Mouse (Mus musculus) B cell, adult 2 months (primary cell): Measurements from ENCODE around the gene Hist2h3c2.
"Not testable (repeated sequence)": the region's sequence is repeated elsewhere in the genome, so short reads cannot be mapped to it uniquely, and the experiment has no call there.

Source experiments
- DNase-seq, 2 experiments: peaks; one replicate each; pipeline ENCODE4 v3.0.0; 2022

The Hist2h3c2 gene

GRCm38 (mm10) chr3:96257190-96257589 lies 18.3 kb upstream of the Hist2h3c2 start:
- no peak for DNase-seq

- no peak for DNase-seq
These were observed 17.1 kb upstream of the Hist2h3c2 start for GRCm38 (mm10) chr3:96255926-96256593.

- DNase-seq: no peak
These were observed 15.9 kb upstream of the Hist2h3c2 start for GRCm38 (mm10) chr3:96254683-96255355.

DNA sequence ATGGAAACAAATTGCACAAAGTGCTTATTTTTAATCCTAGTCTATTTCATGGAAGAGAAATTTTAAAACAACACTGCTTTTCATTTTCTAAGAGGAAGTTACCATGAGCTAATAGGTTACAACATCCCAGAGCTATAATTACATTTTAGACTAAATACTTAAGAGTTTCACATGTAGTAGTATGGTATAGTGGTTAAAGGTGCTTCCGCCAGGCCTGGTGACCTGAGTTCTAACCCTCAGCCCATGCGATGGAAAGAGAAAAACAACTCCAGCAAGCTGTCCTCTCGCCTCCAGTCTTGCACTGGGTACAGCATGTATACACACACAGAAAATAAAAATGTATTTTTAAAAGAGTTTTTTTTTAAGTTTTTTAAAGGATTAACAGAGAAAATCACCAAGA lies 12.9 kb upstream of the Hist2h3c2 start:
- peak; percentile 35 to 42 for DNase-seq

GRCm38 (mm10) chr3:96250890-96251289 lies 12.0 kb upstream of the Hist2h3c2 start:
- DNase-seq: no peak

DNA sequence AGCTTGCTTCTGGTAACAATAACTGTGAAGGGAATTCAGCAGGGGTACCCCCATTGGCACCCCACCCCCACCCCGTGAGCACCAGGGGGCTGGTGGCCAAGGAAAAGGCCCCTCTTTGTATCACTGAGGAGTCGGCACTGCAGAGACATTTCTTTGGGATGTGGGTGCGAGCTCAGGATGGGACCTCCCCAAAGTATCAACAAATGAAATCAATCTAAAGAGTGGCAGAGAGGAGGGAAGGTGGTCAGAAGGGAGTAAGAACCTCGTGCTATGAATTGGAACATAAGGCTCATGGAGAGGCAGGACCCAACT lies 10.1 kb upstream of the Hist2h3c2 start:
- DNase-seq: no peak

DNA sequence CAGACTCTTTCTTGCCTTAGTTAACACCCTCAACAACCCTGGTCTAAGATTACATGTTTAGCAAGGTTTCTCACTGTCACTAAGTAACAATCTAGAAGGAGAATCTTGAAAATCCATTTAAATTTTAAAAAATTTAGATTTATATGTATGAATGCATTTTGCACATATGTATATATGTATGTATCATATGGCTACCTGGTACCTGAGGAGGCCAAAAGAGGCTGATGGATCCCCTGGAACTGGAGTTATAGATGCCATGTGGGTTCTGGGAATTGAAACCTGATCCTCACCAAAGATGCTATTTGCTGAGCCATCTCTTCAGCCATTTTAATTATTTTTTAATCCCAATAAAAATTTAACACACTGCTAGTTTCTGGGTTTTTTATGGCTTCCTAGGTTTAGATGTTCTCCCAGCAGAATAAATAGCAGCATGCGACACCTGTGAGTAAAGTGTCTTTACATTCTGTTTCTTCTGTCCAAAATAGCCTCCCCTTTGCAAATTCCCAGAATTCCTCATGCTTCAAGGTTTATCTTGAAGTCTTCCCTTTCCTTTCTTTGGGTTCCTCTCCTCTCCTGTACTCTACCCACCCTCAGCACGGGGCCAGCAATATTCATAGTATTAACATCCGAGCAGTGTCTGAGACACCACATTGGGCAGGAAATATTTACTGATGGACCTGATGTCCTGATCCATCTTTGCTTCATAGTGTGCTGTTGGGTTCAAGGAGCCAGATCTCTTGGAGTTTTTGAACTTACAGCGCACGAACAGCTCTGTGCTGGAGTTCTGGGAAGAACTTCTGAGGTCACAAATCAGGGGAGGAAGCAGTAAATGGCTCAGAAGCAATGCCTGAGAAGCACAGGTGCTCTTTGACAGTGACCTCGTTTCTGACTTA lies 9.5 kb upstream of the Hist2h3c2 start:
- no peak for DNase-seq

- DNase-seq: no peak
These were observed 8.6 kb upstream of the Hist2h3c2 start for GRCm38 (mm10) chr3:96247356-96248140.

DNA sequence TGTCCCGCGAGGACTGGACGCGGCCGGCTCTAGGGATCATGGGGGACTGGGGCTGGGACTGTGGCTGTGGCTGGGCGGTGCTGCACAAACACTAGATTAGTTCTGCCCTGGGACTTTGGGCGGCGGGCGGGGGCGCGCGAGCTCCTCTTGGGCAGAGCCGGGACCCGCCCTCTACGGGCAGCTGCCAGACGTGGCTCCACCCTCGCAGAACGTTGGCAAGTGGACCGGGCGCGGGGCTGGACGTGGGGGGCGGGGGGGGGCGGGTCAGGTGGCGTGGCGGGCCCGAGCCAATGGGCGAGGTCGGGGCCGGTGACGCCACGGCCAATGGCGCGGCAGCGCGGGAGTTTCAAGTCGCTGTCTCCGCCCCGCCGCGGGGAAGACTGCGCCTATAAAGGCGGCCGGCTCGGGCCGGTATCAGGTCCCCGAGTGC lies 7.5 kb upstream of the Hist2h3c2 start, which contains the start of gene Hist2h3c1:
TSS of gene Hist2h3c1 (plus strand) at position 259 of the 430 bp plus-strand sequence.
- not testable (repeated sequence) for DNase-seq

GRCm38 (mm10) chr3:96246018-96246417 lies 7.1 kb upstream of the Hist2h3c2 start:
- peak; percentile 26 to 29 for DNase-seq

GRCm38 (mm10) chr3:96245003-96245886 lies 6.3 kb upstream of the Hist2h3c2 start, which contains the start of gene Hist2h2aa1:
Hist2h2aa1 (plus strand) TSS chr3:96245497.
- peak; percentile 86 to 88 for DNase-seq

DNA sequence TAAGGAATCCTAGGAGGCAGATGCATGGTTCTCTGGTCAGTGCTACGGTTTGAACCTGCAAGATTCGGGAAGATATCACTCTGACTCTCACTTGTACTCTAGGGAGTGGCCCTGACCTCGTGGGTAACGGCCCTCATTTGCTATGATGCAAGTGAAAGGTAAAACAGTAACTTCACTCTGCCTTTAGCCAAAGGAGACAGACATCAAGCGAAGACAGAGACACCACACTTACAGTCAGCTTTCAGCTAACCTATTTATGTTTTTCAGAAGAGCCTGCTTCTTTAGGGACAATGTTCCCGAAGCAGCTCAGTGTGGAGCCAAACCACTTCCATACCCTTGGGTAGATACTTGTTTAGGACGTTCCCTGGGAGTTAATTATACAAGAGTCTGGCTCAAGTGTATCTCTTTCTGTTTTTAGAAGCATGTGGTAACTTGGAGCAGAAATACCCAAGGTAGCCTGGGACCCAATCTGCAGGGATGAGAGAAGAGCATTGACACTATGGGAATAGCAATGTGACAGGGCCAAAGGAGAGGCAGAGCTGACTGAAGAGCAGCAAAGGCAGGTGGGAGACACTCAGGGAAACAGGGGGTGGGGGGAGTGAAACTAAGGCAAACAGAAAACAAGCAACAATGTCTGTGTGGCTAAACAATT lies 5.1 kb upstream of the Hist2h3c2 start:
- no peak for DNase-seq

- no peak for DNase-seq
These were observed 1.9 kb upstream of the Hist2h3c2 start for GRCm38 (mm10) chr3:96240799-96241197.

GRCm38 (mm10) chr3:96239949-96240798 lies 1.2 kb upstream of the Hist2h3c2 start, which contains the start of gene Hist2h2aa2:
Hist2h2aa2 (minus strand) TSS chr3:96240276.
- peak; percentile 90 to 91 for DNase-seq

DNA sequence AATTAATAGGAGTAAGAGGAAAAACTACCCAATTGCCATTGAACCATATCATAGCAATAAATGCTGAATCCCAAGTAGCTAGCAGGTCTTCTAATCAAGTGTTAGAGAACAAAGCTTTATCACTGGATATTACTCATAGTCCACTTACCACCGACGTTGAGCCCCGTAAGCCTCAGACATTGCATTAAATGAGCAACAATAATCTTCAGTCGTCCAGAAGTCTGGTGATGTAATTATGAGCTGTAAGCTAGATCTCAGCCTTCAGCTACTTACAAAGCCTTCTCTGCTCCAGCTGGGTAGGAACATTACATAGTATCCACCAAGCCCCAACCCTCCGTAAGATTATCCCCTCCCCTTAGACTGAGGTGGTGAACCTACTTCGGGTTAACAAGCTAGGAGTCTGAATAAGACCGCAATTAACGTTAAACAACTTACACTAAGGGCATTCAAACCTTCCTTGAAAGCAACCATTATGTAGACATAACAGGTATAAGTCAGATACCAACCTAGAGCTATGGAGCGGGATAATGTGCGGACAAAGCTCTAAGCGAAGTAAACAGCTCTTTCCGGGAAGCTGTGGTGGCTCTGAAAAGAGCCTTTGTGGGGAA lies 919 bp downstream of the Hist2h3c2 start:
- peak in 1 of 2 experiments; percentile 3 for DNase-seq

DNA sequence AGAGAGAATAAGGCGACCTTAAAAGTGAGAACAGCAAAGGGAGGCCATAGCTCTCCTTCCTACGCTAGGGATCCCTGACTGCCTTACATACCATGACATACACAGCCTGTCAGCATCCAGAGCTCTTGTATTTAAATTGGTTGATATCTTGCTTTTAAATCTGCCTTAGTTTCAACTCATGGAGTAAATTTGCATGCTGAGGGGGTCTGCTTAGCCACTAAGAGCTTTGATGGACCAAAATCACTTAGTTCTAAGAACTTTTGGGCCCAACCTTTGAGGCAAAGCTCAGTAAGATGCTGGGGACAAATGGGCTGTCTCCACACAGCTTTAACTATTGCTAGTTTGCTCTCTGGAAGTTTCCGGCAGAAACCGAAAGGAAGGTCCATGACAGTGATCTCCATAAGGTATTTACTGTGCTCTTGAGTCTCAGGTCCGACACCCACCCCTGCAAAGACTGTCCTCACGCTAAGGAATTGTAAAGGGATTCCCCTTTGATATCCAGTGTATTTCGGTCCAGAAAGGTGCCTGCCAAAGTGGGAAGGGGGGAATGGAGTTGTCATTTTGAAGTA lies 1.5 kb downstream of the Hist2h3c2 start:
- DNase-seq: no peak

GRCm38 (mm10) chr3:96236834-96237334 lies 2.0 kb downstream of the Hist2h3c2 start:
- no peak for DNase-seq

DNA sequence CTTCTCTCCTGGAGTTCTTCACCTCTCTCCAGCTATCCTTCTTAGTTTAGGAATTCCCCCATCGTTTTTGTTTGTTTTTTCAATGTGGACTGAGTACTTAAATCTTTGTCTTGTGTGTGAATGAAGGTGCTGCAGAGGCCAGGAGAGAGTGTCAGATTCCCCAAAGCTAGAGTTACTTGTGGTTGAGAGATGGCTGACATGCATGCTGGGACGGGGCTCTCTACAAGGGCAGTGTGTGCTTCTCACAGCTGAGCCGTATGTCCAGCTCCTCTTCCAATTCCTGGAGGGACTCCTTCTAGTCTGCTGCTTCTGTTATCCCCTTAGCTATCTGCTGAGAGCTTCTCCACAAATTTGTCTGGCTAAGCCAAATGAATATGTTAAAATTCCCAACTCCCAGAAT lies 3.1 kb downstream of the Hist2h3c2 start:
- DNase-seq: no peak

DNA sequence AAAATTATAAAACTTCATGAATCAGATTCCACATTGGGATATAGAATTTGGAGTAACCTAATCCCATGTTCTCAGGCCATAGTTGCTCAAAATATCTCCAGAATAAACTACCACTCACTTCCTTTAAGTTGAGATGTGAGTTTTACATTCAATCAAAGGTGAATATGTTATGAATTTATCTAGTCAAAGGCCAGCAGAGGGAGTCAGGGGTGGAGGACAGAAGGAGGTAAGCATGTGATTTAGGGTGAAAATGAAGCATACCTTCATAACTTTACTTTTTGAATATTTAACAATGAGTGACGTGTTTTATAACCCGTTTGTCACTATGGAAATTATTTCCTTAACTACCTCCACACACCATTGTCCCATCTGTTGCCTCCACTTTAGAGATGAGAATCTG lies 4.0 kb downstream of the Hist2h3c2 start:
- peak in 1 of 2 experiments; percentile 23 for DNase-seq
